Mouse (Mus musculus) liver, adult 2 months (tissue): ENCODE measurements around the gene Vav2.

Experiments used
- CTCF ChIP-seq: fragments of 200-500 bp; IDR thresholded peaks from 2 replicates; pipeline ENCODE4 v1.5.1; 2011; ENCODE audit warnings: low read depth, low read length, control low read depth
- POLR2A ChIP-seq: fragments of 200-500 bp; IDR thresholded peaks from 2 replicates; pipeline ENCODE4 v1.6.1; 2011; ENCODE audit warnings: low read length, control low read depth; ENCODE audit not compliant: insufficient read depth; ENCODE audit errors: extremely low read depth

DNA sequence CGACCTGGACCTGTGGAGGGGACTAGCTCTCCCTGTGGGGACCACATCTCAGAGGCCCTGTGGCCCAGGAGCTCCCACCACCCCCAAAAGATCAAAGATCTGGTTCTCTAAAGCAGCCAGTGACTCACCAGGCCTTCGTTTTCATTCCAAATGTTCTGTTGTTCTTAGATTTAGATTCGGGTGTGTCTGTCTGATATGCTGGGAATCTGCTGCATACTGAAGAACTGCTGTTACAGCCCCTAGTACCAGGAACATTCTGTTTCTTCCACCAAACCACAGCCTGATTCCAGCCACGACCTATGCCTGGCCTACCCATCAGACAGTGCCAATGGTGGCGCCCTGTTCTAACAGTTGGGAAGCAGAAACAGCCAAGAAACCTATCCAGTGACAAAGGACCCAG is 95.3 kb downstream of the Vav2 start:
- TF ChIP-seq CTCF = no peak
- TF ChIP-seq POLR2A = no peak
